Mouse (Mus musculus) thymus, postnatal 14 days (tissue): ENCODE measurements around the gene Lsm14b.

Experiments used
- DNase-seq: peaks from one replicate; pipeline ENCODE4 v3.0.0; 2021

Gene Lsm14b

DNA sequence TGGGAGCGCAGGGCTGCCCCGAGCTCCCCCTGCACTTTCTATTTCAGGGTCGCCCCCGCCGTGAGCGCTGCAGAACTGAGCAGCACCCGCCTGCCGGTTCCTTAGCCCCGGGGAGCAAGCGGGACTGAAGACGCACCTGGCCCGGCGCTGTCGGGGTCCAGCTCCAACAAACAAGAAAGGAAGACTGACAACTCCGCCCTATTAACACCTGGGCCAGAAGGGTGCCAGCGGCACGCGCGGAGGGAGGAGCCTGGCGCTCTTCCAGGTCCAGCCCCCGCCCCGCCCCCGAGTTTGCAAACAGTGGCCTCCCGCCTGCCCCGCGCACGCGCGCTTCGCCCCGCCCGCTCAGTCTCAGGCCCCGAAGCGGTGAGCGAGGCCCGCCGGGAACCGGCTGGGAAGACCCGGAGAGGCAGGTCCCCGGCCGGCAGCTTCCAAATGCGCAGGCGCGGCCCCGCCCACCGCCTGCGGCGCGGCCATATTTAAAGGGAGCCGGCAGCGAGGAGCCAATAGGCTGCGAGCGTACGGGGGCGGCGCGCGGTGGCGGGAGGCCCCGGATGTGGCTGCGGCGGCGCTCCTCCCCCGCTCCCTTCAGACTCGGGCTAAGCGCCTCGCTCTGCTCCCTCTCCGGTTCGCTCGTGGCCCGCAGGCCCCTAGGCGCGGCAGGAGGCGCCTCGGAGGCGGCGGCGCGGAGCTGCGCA, at the start of gene Lsm14b:
Lsm14b (plus strand) TSS at position 587 of the 698 bp plus-strand sequence.
- DNase-seq: peak; percentile 100

DNA sequence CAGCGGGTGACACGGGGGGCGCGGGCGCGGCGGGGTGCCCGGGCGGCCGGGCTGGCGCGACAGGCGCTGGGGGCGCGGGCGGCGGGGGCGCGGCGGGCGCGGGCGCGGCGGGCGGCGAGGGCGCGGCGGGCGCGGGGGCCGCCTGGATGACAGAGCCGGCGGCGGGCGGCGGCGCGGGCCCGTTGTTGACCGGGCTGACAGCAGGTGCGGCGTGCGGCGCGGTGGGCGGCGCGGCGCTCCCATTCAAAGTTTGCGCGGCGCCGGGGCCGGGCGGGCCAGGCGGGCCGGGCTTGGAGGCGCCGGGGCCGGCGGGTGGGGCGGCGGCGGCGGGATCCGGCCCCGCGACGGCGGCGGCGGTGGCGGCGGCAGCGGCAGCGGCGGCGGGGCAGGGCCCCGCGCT, 48.9 kb upstream of the Lsm14b start:
- peak; percentile 56 for DNase-seq

DNA sequence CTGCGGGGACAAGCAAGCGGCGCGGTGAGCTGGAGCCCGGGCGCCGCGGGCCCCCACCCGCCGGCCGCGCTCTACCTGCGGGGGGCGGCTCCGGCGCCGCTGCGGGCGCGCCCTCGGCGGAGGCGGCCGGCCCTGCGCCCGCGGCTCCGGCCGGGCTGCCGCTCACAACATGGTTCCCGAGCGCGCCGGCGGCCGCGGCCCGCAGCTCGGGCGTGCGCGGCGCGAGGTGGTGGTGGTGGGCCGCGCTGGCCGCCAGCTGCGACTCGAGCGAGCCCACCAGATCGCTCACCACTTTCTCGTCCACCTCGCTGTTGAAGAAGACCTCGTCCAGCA, 48.5 kb upstream of the Lsm14b start:
- DNase-seq: no peak

DNA sequence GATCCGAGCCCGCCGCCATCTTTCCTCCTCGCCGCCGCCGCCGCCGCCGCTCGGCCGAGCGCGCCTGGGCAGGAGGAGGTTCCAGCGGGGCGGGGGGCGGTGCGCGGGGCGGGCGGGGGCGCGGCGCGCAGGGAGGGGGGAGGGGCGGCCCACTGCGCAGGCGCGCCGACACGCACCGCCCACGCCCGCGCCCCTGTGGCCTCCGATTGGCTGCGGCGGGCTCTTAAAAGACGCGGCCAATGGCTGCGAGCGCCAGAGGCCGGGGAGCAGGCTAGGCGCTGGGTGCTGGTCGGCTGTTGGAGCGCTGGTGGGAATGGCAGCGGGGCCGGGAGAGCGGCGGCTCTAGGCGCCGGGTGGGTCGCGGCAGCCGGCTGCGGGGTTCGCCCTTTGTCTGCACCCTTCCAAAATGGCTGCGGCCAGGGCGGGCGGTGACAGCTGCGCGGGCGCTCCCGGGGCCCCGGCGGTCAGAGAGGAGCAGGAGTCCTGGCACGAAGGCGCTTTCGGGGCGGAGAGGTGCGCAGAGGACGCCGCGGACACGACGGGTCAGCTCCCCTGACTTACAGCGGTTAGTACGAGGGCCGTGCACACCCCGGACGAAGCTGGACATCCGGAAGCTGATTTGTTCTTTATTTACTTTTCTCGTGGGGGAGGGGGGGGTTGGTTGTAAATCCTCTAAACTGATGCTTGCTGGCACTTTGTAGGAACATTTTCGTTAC, 48.0 kb upstream of the Lsm14b start, which contains the start of gene Taf4:
Taf4 (minus strand) TSS at position 19 of the 716 bp plus-strand sequence.
- peak; percentile 91 for DNase-seq

DNA sequence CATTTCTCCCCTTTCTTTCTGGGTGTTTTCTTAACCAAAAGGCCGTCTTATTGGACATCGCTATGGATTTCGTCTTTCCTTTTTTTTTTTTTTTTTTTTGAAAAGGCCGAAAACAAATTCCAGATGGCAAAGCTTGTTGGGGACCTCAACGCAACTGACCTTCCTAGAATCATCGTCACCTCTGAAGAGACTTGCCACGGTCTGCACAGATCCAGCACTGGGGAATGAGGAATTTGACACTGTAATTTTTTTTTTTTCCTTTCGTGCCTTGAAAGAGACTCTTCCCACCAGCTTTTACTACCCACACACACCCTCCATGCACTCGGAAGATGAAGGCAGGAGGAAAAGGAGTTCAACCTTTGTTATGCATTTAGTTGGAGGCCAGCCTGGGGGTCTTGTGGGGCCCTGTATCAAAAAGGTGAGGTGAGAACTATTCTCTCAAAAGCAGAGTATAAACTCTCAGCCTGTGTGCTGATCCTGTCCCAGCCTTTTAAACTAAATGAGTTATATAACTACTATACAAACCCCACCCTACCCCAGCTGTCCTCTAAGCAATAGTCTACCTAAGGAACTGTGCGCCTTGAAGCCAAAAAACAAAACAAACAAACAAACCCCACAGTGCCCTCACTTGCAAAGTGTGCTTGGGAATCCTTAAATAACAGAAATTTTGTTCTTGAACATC, 47.3 kb upstream of the Lsm14b start:
- DNase-seq: no peak

DNA sequence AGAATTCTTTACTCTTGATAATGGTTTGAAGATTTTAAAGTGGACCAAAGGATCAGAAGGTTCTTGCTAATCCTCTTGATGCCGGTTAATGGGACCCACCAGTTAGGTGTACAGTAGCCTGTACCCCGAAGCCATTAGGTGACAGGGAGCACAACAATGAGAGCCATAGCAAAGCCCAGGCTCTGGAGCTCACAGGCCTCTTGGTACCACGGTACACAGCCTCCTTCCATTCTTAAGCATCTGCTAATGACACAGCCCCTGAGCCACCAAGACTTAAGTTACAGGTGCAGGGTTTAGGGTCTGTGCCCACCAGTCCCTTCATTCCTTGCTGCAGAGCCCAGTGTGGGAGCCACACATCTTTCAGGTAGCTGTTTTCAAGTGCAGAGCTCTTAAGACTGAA, 46.5 kb upstream of the Lsm14b start:
- DNase-seq: no peak

DNA sequence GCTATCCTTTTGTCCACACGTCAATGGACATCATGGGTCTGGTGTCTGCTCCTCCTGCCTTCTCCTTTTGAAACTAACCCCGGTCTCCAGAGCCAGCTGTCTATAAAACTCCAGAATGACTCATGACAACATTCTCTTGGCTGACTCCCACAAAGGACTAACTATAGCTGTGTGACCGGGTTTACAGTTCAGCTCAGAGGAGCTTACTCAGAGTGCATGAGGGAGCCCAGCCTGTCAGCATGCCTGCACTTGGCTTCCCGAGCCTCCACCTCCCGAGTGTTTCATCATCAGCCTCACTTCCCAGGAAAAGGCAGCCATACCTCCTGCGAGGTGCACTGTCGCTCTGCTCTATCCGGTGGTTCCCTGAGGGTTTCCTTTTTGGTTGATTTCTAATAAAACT, 45.0 kb upstream of the Lsm14b start:
- no peak for DNase-seq

DNA sequence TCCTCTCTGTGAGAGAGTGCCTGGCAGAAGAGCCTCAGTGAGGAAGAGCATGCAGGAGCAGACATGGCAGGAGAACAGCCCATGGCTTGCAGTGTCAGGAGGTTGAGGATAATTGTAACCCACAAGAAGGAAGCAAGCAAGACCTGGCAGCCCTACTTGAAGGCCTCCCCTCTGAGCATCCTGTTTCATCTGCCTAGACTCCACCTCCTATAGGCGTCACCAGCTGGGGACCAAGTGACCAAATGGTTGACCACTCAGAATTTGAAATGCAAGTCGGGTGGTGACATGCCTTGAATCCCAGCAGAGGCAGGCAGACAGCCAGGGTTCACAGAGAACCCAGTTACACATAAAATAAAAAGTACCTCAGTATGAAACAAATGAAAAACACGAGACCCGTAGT, 44.2 kb upstream of the Lsm14b start:
- no peak for DNase-seq

DNA sequence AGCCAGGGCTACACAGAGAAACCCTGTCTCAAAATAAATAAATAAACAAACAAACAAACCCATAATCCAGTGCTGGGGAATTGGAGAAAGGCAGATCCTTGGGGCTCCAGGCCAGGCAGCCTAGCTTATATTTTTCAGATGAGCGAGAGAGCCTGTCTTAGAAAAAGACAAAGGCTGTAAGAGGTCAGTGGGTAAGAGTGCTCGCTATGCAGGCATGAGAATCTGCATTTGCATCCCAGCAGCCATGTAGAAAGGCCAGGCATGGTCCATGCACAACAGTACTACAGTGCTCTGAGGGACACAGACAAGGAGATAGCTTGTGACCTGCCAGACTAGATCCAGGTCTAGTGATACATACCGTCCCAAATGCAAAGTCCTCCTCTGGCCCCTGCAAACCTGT, 42.1 kb upstream of the Lsm14b start:
- no peak for DNase-seq

DNA sequence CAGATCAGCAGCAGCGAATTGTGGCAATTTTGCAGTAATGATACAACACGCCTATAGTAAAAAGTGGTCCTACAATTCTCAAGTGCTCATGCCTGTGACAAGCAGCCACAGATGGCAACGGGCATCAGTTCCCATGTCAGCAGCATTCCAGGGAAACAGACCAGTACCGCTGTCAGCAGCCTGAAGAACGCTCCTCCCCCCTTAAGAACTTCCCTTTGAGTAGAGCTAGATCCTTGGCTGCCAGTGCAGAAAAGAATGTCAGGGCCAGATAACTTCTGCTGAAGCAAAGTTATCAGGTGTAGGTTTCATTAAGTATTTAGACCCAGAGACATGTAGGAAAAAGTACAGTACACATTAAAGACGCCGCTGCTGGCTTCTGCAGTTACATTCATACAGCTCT, 40.0 kb upstream of the Lsm14b start:
- no peak for DNase-seq

DNA sequence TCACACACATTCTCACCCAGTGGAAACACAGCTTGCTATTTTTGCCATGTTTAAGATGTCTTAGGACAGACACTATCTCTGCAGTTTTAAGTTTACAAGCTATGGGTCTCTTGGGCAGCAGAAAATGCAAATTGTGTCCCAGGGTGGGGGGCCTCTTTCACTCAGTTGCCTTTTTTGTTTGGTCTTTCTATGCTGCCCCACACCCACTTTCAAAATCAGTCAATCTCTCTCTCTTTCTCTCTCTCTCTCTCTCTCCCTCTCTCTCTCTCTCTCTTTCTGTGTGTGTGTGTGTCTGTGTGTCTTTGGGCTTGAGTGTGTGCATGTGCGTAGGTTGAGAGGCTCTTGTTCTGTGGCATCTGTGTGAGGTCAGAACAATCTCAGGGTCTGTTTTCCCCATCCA, 39.1 kb upstream of the Lsm14b start:
- DNase-seq: no peak

DNA sequence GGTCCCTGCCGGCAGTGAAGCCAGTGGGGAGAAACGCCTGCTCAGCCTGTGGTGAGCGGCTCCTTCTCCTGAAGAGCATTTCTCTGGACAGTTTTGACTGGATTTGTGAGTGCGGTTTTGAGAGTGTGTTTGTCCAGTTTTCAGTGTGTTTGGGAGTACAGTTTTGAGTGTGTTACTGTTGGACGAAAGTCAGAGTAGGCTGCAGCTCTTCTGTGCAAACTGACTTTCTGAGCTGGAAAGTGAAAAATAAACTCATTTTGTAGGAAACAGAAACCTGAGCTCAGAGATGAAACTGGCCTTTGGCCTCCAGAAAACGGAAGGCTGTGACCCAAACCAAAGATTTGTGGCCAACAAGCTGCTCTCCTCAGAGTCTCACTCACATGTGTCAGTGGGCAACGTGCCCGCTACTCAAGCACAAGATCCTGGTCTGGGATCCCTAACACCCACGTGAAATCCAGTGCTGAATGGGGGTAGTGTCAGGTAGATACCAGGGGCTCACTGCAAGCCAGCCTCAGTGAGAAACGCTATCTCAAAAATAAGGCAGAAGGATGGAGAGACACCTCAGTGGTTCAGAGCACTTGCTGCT, 38.3 kb upstream of the Lsm14b start:
- DNase-seq: no peak

DNA sequence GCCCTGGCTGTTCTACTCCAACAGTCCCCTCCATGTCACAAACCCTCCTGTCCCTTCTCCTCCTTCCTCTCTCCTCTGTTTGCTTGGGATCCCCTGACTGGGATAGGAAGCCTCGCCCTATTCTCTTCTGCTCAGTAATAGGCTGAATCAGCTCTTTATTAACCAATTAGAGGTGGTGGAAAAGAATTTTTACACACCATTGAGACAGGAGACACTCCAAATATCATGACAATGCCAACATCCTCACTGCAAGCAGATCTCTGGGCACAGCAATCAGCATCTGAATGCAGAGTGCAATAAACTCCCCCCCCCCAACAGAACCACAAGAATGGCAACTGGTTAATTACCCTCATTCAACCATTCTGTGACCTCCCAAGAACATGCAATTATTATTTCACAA, 35.7 kb upstream of the Lsm14b start:
- no peak for DNase-seq

DNA sequence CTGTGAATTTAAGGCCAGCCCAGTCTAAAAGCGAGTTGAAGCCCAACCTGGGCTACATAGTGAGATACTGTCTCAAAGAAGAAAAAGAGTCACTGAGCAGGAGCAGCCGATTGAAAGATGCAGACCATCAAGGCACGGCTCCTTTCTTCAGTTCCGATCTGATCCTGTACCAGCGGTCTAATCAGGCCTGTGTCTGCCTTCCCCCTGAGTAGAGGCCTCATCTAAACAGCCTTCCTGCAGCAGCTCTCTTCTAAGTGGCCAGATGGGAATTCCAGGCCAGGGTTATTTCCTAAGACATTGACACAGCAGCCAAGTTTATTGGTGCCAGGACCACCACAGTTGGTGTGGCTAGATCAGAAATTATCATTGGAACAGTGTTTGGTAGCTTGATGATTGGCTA, 31.7 kb upstream of the Lsm14b start:
- DNase-seq: no peak

DNA sequence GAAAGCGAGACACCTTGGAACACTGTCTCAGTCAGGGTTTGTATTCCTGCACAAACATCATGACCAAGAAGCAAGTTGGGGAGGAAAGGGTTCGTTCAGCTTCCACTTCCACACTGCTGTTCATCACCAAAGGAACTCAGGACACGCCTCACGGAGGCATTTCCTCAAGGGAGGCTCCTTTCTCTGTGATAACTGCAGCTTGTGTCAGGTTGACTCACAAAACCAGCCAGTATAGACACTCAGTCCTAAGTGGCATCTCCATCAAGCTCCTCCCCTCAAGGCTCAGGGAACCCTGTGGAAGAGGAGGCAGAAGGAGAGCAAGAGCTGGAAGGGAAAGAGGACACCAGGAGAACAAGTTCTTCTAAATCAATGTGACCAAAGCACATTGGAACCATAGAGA, 26.4 kb upstream of the Lsm14b start:
- DNase-seq: no peak

DNA sequence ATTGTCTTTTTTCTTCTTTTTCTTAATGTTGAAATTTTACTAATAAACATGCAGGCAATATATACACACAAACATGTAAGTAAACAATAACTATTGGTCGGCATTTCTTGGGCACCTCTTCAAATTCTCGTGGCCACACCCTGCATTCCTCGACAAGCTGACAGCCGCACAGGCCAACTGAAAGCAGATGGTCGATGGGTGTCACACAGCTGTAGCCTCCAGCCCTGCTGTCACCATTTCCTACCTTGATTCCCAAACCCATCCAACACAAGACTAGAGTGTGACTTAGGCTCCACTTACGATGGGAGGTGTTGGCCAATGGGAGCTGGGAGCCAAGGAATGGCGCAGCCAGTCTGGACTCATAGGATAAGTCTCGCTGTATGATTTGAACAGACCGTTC, 23.2 kb upstream of the Lsm14b start:
- no peak for DNase-seq

DNA sequence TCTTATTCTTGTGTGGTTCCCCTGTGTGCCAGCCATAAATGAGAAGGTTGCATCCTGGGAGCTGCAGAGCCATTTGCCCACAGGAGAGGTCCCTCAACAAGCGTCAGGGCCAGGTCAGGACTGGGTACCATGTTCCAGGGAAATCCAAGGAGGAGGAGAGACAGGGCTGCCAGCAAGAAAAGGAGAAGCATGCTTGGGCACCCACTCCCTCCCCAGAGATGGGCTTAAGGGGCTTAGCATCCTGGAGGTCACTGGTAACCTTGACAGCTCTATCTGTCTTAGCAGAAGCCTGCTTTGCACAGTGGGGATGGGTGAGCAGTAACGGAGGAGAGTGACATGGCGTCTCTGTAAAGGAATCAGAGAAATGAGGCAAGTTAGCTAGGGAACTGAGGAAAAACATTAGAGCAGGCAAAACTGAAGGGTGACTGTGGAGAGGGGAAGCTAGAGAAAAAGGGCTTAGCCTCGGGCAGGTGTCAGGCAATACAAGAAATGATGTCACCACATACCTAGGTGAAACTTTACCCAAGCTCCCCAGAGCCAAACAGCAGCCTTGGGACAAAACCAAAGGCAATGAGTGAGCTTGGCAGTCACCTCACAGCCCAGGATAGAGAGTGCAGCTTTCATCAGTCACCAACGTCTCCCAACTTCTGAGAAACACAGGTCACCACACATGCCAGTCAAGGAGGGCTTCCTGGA, 19.0 kb upstream of the Lsm14b start:
- DNase-seq: no peak

DNA sequence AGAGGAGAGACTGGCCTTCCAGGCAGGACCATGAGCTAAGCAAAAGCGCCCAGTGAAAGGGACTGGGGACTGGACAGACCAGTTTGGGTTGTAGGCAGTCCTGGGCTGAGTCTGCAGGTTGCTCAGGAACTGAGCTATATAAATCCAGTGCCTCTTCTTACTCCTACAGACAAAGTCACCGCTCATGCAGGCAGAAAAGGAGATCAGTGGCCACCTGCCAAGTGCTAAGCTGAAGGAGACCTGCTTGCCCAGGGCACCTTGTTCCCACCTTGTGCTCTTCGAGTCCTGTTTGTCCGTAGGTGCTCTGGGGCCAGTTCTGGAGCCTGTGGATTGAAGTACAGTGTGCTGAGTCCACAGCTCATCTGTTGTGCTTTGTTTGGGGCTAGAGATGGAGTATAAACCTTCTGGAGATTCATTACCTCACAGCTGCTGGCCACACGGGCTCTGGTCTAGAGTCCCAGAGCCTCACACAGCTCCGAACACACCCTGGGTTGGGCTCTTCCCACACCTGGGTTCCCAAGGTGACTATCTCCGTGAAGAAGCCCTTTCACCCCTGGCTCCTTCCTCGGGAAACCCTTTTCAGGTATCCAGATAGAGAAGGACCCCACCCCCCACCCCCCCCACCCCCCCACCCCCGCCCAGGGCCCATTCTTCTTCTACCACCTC, 18.3 kb upstream of the Lsm14b start:
- no peak for DNase-seq

DNA sequence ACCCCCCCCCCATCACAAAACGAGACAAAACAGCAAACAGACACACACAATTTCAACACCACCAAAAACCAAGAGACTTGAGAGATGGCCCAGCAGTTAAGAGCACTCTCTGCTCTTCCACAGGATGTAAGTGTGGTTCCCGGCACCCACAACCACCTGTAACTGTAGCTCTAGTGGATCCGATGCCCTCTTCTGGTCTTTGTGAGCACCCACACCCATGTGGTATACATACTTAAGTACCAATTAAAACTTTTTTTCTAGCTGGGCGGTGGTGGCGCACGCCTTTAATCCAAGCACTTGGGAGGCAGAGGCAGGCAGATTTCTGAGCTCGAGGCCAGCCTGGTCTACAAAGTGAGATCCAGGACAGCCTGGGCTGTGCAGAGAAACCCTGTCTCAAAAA, 14.1 kb upstream of the Lsm14b start:
- DNase-seq: no peak

DNA sequence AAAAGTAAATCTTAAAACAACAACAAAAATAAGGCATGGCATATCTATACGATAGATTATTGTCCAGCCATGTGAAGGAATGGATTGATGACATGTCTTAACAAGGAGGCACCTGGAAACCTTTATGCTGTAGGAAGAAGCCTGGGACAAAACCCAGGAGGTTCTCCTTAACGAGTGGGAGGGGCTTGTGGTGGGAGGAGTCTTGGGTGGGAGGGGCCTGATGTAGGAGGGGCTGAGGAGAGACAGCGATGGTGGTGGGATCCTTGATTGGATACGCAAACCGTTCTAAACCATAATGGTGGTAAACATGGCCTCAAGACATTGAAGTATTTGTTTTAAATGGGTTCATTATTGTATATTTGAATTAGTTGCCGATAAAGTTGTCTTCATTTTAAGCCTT, 13.4 kb upstream of the Lsm14b start:
- DNase-seq: no peak

DNA sequence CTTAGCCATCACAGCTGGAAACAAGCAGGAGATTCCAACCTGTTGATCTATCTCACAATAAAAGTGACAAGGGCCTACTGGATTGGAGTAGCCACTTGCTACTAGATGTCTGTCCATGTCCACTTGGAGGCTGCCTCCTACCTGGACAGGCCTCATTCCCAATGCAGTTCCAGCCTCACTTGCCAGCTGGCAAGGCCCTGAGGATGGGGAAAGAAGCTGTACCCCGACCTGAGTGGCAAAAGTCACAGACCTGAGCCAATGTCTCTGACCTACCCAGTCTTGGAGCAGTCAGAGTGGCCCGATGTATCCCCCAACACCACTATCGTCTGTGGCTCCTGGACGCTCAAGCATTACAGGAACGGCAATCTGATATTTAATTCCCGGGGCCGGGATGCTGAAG, 11.1 kb upstream of the Lsm14b start:
- no peak for DNase-seq

DNA sequence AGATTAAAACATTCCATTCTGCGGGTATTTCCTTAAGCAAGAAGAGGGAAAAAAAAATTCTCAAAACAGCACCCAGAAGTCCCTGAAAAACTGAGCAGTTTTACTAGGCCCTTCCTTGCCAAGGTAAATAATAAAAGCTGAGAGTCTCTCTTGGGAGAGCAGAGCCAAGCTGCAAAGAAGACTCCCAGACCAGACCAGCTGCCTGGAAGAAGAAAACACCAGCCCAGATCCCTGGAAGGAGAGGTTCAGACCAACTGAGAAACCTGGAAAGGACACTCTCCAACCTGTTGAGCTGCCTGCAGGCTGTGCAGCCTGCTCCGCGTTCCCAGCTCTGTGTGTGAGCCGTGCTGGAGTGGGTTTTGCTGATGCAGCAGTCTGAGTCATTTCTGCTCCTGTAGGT, 7.2 kb upstream of the Lsm14b start:
- DNase-seq: no peak

DNA sequence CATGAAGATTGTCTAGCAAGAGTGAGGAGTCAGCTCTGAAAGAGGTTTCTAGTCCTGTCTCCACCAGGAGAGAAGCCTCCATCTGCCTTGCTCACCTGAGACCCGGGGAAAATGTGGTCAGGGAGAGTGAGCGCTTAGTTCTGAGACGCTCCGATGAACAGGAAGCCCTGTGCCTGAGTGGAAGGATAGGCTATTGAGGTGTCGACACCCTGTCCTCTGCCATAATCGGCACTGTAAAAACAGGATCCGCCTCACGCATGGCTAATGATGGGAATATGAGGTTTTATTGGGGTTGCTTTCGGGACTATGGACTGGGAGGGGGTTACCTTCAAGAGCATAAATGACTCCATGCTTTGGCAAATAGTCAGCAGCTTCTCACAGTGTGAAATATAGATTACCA, 6.2 kb upstream of the Lsm14b start:
- no peak for DNase-seq
